Mouse (Mus musculus) hindbrain, embryonic 11.5 days (tissue): ENCODE measurements around the gene Cerk. TPM values are rescaled to one million over a fixed set of nuclear protein-coding genes. Genes with fewer than 3 reads are reported as not detected.
A peak's percentile ranks its signal among the peaks of the same experiment; 100 is the strongest.

Source experiments
- ATAC-seq: fragments of 200-750 bp; cut with Nextera tagmentation; 2 replicates; pipeline ENCODE4 v1.8.0; 2017; ENCODE audit warnings: mild to moderate bottlenecking, moderate TSS enrichment, moderate library complexity; ENCODE audit not compliant: low FRiP score
- DNase-seq: peaks from one replicate; pipeline ENCODE4 v3.0.0-alpha.2; 2015; ENCODE audit warnings: low spot score
- H3K27ac ChIP-seq: fragments of 300-500 bp; sonication (generic); 2 replicates; pipeline ENCODE4 v1.5.1; 2014; ENCODE audit warnings: mild to moderate bottlenecking, low read depth, low read length
- H3K27me3 ChIP-seq: fragments of 300-500 bp; sonication (generic); 2 replicates; pipeline ENCODE4 v1.6.1; 2014; ENCODE audit warnings: mild to moderate bottlenecking, low read length, moderate library complexity, mixed read lengths; ENCODE audit not compliant: control insufficient read depth, insufficient read depth
- H3K36me3 ChIP-seq: fragments of 300-500 bp; sonication (generic); 2 replicates; pipeline ENCODE4 v1.6.1; 2014; ENCODE audit warnings: mild to moderate bottlenecking, low read length, moderate library complexity, mixed read lengths; ENCODE audit not compliant: control insufficient read depth, insufficient read depth
- H3K4me1 ChIP-seq: fragments of 300-500 bp; sonication (generic); replicated peaks from 2 replicates; pipeline ENCODE4 v1.6.1; 2014; ENCODE audit warnings: low read length, mixed read lengths; ENCODE audit not compliant: control insufficient read depth, insufficient read depth
- H3K4me2 ChIP-seq: fragments of 300-500 bp; sonication (generic); replicated peaks from 2 replicates; pipeline ENCODE4 v1.6.1; 2014; ENCODE audit warnings: mild to moderate bottlenecking, low read depth, low read length
- H3K4me3 ChIP-seq: fragments of 300-500 bp; sonication (generic); 2 replicates; pipeline ENCODE4 v1.5.1; 2014; ENCODE audit warnings: low read depth, low read length
- H3K9ac ChIP-seq: fragments of 300-500 bp; sonication (generic); 2 replicates; pipeline ENCODE4 v1.6.1; 2014; ENCODE audit warnings: low read depth, low read length
- H3K9me3 ChIP-seq: fragments of 300-500 bp; sonication (generic); 2 replicates; pipeline ENCODE4 v1.6.1; 2016; ENCODE audit warnings: low read length; ENCODE audit not compliant: control insufficient read depth
- WGBS: fragments of 180-500 bp; shearing (Covaris S2); extraction: QIAGEN DNeasy Blood & Tissue Kit; methylation state at CpG from one replicate; pipeline ENCODE4 v1.1.7; 2014; 5-methylcytosine and 5-hydroxymethylcytosine counted together
- polyA plus RNA-seq: library from polyadenylated mRNA; unstranded; fragments of >200 nt; fragmentation: Nextera tagmentation; extraction: Ambion mirVana; gene quantifications from 2 replicates; pipeline ENCODE4 v1.2.1, GENCODE M21; 2014

Cerk gene
- polyA plus RNA-seq, 1 experiment from 2014 or later, result 16.9 TPM

- Histone ChIP-seq H3K4me3 (no peak overlapping the region), H3K36me3 (peaks cover 4% of the 10 kb centered on the region; the same call in 1 of the 2 replicates)
- 77% methylated on average over 4 of the region's 4 CpGs for WGBS
Measured at GRCm38 (mm10) chr15:86150593-86150992, 35.3 kb downstream of the Cerk start.

GRCm38 (mm10) chr15:86146922-86147321 lies 39.0 kb downstream of the Cerk start:
- no peaks in the 10 kb centered on the region for H3K4me1 ChIP-seq
- no peak overlapping the region for H3K27ac ChIP-seq
- 83% methylated on average over 8 of the region's 8 CpGs for WGBS
- DNase-seq (no peak), ATAC-seq (no peak)
- H3K4me2 ChIP-seq, result no peak overlapping the region
- H3K9ac ChIP-seq, result no peak overlapping the region
- H3K27me3 ChIP-seq, result no peaks in the 10 kb centered on the region
- no peaks in the 10 kb centered on the region for H3K36me3 ChIP-seq
- H3K4me3 ChIP-seq, result no peak overlapping the region
- H3K9me3 ChIP-seq, result no peaks in the 10 kb centered on the region

More at GRCm38 (mm10) chr15:86150593-86150992, 35.3 kb downstream of the Cerk start:
- no peak for DNase-seq
- Histone ChIP-seq H3K4me2 (no peak overlapping the region), H3K9me3 (no peaks in the 10 kb centered on the region), H3K9ac (no peak overlapping the region), H3K27ac (no peak overlapping the region), H3K4me1 (no peaks in the 10 kb centered on the region), H3K27me3 (no peaks in the 10 kb centered on the region)
- ATAC-seq, result no peak

- no peak for DNase-seq
- Histone ChIP-seq H3K27me3 (no peaks in the 10 kb centered on the region), H3K4me1 (no peaks in the 10 kb centered on the region), H3K36me3 (no peaks in the 10 kb centered on the region), H3K9me3 (no peaks in the 10 kb centered on the region), H3K9ac (no peak overlapping the region), H3K4me3 (no peak overlapping the region), H3K27ac (no peak overlapping the region), H3K4me2 (no peak overlapping the region)
- WGBS, result 94% methylated on average over 7 of the region's 7 CpGs
- no peak for ATAC-seq
Measured at GRCm38 (mm10) chr15:86145046-86145445, 40.9 kb downstream of the Cerk start.

- WGBS, result 85% methylated on average over 7 of the region's 7 CpGs
- Histone ChIP-seq H3K4me1 (no peaks in the 10 kb centered on the region), H3K36me3 (no peaks in the 10 kb centered on the region), H3K27me3 (no peaks in the 10 kb centered on the region), H3K4me3 (no peak overlapping the region), H3K9me3 (no peaks in the 10 kb centered on the region), H3K27ac (no peak overlapping the region), H3K4me2 (no peak overlapping the region), H3K9ac (no peak overlapping the region)
- ATAC-seq, result no peak
- no peak for DNase-seq
Measured at GRCm38 (mm10) chr15:86144577-86144976, 41.4 kb downstream of the Cerk start.

GRCm38 (mm10) chr15:86140323-86140722 lies 45.6 kb downstream of the Cerk start:
- no peak overlapping the region for H3K4me3 ChIP-seq
- DNase-seq (peak; percentile 85), ATAC-seq (no peak)
- H3K27ac ChIP-seq, result no peak overlapping the region
- no peaks in the 10 kb centered on the region for H3K36me3 ChIP-seq
- no peaks in the 10 kb centered on the region for H3K4me1 ChIP-seq
- H3K9me3 ChIP-seq, result no peaks in the 10 kb centered on the region
- H3K4me2 ChIP-seq, result no peak overlapping the region
- WGBS, result 33% methylated on average over 10 of the region's 10 CpGs
- no peak overlapping the region for H3K9ac ChIP-seq
- H3K27me3 ChIP-seq, result no peaks in the 10 kb centered on the region

GRCm38 (mm10) chr15:86137638-86138037 lies 48.3 kb downstream of the Cerk start:
- no peak overlapping the region for H3K27ac ChIP-seq
- ATAC-seq, result no peak
- 65% methylated on average over 4 of the region's 4 CpGs for WGBS
- H3K9ac ChIP-seq, result no peak overlapping the region
- H3K4me2 ChIP-seq, result no peak overlapping the region
- DNase-seq, result peak; percentile 34
- no peaks in the 10 kb centered on the region for H3K36me3 ChIP-seq
- H3K27me3 ChIP-seq, result no peaks in the 10 kb centered on the region
- no peaks in the 10 kb centered on the region for H3K4me1 ChIP-seq
- H3K9me3 ChIP-seq, result no peaks in the 10 kb centered on the region
- H3K4me3 ChIP-seq, result no peak overlapping the region

- H3K4me2 ChIP-seq, result no peak overlapping the region
- no peaks in the 10 kb centered on the region for H3K36me3 ChIP-seq
- no peak overlapping the region for H3K27ac ChIP-seq
- H3K9me3 ChIP-seq, result no peaks in the 10 kb centered on the region
- no peaks in the 10 kb centered on the region for H3K4me1 ChIP-seq
- no peak overlapping the region for H3K9ac ChIP-seq
- no peak overlapping the region for H3K4me3 ChIP-seq
- DNase-seq (peak; percentile 93), ATAC-seq (peak; percentile 49)
- WGBS, result 45% methylated on average over 18 of the region's 18 CpGs
- no peaks in the 10 kb centered on the region for H3K27me3 ChIP-seq
Measured at GRCm38 (mm10) chr15:86134941-86135783, 50.8 kb downstream of the Cerk start.

- H3K9ac ChIP-seq, result no peak overlapping the region
- no peak for ATAC-seq
- H3K27ac ChIP-seq, result no peak overlapping the region
- no peaks in the 10 kb centered on the region for H3K27me3 ChIP-seq
- WGBS, result 93% methylated on average over 10 of the region's 10 CpGs
- no peaks in the 10 kb centered on the region for H3K36me3 ChIP-seq
- H3K4me3 ChIP-seq, result no peak overlapping the region
- H3K4me2 ChIP-seq, result no peak overlapping the region
- DNase-seq, result no peak
- no peaks in the 10 kb centered on the region for H3K9me3 ChIP-seq
- H3K4me1 ChIP-seq, result no peaks in the 10 kb centered on the region
Measured at GRCm38 (mm10) chr15:86130657-86131056, 55.3 kb downstream of the Cerk start.

GRCm38 (mm10) chr15:86129036-86129435 lies 56.9 kb downstream of the Cerk start:
- Histone ChIP-seq H3K9me3 (no peaks in the 10 kb centered on the region), H3K27ac (no peak overlapping the region), H3K4me1 (no peaks in the 10 kb centered on the region), H3K4me3 (no peak overlapping the region), H3K4me2 (no peak overlapping the region), H3K36me3 (no peaks in the 10 kb centered on the region), H3K9ac (no peak overlapping the region), H3K27me3 (no peaks in the 10 kb centered on the region)
- WGBS, result 90% methylated on average over 3 of the region's 3 CpGs
- ATAC-seq (no peak), DNase-seq (no peak)
